Mouse (Mus musculus) CD4-positive helper T cell, adult 2 months (primary cell): ENCODE data around the gene 9230104L09Rik.

Source experiments
- DNase-seq: peaks from one replicate; pipeline ENCODE4 v3.0.0-alpha.2; 2012; ENCODE audit warnings: low read depth, missing footprints, low spot score

The 9230104L09Rik gene

DNA sequence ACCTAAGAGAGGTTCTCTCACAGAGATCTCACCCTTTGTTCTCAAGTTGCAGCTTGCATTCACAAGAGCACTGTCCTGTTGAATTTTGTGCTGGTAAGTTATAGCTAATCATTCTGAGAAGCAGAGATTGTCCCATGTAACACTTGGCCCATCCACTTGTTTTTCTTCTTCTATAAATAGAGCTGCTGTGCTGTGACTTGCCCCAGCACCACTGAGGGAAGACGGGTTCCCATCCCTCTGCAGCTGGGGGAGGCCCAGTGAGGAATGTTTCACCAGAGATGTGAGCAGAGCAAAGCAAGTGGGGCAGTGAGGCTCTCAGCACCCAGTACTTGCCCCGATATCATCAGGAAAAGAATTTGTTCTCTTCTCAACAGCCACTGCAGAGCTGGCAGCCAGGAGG is at the start of gene 9230104L09Rik:
TSS of gene 9230104L09Rik (minus strand) at position 73 of the 400 bp plus-strand sequence.
- no peak for DNase-seq

DNA sequence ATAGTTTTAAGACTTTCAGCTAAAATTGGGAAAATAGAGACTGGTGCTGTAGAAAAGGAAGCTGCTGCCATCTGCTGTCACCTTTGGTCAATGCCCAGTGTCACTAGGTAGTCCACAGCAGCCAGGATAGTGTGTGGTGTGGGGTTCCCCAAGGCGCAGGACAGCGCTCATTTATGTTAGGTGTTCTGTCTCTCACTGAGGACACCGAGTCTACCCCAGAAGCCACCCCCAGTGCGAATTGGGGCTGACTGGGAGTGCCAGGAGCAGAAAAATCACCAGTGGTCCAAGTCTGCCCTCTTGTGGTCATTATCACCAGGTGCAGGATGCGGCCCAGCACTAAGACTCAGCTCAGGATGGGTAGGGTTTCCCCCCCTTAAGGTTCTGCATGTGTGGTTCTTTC is 37.4 kb upstream of the 9230104L09Rik start:
- peak; percentile 35 for DNase-seq

DNA sequence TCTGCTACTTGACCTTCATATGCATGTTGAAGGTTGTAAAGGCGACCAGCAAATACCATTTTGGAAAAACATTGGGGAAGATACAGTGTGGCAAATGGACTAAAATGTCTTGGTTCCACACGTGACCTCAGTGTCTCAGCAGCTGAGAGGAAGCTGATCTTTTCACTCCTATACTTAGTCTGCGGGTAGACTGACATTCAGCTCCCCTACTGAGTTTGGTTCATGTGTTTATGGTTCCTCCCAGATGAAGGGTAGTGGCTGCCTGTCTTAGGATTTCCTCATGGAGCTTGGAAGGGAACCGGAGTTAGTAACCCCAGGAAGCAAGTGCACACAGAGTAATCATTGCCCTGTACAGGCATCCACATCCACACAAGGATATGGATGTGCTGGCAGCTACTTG is 35.5 kb upstream of the 9230104L09Rik start:
- DNase-seq: no peak

DNA sequence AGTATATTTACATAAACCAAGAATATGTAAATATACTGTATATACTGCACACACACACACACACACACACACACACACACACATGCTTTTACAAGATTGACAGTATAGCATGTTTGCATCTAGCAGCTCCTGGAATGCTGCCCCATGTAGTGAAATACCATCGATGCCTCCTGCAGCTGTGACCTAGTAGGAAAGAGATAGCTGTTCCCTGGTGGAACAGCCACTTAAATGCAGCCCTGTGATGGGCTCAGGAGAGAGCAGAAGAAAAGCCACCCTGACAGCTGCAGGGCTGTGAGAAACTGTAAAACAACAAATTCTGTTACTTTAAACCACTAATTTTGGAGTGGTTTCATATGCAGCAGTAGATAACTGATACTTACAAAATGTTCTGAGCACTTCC is 31.4 kb upstream of the 9230104L09Rik start:
- DNase-seq: no peak

DNA sequence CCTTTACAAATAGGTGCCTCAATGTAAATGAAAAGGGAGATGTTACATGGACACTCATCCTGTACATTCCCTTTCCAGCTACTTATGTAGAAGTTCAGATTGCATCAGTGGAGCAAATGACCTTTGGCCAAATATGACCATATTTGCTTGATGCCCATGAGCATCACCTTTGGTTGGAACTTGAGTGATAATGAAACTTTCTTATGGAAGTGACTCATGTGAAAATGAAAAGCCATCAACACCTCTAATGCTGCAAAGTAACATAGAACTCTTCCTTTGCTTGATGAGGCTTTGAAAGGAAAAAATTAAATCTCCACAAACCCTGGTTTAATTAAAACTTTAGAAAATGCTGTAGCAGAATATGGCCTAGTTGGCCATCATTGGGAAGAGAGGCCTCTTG is 28.3 kb upstream of the 9230104L09Rik start:
- no peak for DNase-seq

DNA sequence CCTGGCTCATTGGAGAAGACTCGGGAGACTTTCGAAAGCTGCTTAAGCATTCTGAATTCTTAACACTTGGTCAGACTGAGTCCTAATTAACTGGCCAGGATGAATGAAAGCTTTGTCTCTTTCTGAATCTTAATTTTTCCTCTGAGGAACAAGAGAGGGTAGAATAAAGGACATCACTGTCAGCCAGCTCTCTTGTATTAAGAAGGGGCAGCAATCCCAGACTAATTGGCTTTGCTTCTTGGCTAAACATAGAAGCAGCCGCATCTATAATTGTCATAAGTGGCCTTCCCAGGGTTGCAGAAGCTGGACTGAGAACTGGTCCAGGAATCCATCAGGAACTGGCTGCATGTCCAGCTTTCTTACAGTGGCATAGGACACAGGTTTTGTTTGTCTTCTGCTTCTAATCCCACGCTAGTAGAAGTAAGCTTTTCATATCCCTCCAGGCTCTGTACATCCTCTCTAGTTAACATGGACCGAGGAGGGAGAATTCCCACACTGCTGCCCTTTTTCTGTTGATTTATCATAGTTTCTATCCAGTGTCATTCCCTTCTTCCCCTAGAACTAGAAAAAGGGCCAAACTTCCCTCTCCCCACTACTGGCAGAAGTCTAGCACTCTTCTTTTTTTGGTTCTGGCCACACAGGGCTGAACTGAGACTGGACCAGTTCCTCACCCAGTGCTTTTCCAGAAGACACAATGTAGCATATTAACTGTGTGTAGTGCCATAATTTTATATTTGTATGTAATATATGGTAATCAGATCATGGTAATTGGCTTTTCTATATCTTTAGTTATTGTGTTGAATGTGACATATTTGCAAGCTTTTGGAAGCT is 25.4 kb upstream of the 9230104L09Rik start:
- no peak for DNase-seq

DNA sequence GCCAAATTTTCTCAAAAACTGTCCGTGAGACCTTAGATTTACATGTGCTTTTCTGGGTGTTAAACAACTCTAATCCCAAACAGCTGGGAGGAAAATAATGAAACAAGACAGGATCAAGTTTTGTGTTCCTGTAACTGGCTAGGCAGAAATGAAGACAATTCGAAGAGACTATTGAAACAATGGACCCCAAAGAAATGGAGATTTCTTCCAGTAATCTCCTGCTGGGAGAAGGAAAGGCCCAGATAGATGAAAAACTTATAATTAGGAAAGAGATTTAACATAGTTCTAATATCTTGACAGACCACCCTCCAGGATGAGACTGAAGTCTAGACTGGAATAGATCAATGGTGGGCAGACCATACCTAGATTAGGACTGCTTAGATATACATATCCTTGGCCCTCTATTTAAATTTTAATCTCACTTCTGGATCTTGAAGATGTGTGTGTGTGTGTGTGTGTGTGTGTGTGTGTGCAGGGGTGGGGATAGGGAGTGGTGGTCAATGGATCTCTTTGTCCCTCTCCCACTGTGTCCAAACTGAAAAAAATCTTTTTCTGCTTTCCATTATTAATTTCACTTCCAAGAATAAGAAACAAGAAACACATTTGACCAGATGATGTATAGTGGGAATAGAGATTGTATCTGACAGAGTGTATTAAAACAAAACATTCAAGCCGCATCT is 24.6 kb upstream of the 9230104L09Rik start:
- DNase-seq: no peak

DNA sequence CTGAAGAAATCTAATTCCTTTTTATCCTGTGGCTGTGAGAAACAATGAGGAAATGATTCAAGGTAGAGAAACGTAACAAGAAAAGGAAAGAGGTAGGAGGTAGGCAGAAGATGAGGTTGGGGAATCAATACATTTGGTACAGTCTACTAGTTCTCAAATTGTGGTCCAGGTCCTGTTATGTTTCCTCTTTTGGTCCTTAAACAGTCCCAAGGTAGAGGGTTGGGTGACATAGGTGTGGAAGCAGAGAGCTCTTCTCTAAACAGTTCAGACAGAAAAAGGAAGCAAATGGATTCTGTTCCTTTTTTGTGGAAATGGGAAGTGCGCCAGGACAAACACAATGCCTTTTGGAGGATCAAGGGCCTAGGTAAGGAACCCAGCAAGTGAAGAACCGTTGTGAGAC is 24.0 kb upstream of the 9230104L09Rik start:
- no peak for DNase-seq

DNA sequence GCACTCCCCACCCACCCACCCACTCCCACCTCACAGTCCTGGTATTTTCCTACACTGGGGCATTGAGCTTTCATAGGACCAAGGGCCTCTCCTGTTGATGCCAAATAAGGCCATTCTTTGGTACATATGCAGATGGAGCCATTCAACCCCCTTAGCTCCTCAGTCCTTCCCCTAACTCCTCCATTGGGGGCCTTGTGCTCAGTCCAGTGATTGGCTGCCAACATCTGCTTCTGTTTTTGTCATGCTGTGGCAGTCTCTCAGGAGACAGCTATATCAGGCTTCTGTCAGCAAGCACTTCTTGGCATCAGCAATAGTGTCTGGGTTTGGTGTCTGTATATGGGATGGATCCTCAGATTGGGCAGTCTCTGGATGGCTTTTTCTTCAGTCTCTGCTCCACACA is 19.9 kb upstream of the 9230104L09Rik start:
- DNase-seq: no peak

DNA sequence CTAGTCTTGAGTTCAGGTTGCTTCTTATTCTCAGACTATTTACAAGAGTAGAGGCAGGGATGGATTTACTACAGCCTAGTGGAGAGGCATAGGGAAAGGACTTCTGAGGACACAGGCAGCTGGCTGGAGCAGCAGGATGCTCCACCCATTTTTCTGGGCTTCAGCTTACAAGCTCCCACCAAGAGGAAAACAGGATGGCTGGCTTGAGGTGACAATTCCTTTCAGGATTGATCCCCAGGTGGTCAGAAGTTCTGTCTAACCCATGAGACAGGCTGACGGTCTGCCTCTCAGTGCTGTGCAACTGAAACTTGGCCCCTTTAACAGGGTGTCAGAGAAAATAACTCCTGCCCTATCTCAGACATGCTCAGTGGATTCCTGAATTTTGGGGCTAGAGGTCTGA is 14.4 kb upstream of the 9230104L09Rik start:
- DNase-seq: no peak

DNA sequence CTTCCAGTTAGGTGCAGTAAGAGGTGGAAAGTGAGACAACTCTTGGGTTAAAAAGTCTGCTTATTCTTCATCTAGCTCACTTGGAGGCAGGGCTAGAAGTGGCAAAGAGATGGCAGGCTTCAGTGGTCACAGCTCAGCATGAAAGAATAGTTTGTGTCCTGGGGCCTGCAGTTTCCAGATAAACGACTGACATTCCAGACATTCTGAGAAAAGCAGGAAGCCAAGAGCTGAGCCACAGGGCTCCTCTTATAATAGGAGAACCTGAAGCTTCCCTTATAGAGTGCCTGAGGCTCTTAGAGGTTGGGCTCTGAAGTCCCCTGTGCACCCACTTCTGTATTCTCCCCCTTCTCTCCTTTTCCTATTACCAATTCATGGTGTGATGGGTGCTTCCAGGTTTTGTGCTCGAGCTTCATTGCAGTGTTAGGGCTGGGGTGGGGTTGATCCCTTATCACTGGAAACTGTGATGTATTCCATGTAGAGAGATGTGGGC is 13.8 kb upstream of the 9230104L09Rik start:
- no peak for DNase-seq

DNA sequence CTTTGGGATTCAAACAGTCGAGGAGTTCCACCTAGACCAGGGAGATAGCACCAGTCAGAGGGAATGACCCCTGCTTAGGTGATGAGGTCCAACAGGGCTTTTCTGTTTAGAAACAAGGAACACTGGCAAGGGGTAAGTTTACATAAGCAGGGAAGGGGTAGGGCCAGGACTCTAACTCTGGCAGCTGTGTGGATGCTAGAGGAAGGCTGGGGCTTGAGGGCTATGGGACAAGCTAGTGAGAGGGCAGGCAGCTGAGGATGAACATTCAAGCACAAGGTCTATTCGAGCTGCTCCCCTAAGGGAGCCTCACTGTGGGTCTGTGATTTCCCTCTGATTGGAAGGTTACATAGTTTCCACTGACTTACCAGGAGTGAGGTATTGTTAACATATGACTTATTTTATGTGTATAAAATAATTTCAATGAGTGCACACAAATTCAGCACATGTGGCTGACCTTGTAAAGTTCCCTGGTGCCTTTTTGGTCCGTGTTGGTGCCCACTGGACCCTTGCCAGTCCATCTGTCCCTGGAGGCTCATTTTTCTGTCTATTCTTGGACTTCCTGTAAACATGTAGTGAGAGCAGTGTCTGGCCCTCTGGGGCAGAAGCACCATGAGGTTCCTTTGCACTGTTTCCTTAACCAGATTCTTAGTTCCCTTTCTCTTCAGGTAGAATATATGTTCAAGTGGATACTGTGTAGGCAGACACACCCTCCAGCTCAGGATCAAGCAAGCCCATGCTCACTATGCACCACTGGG is 12.4 kb upstream of the 9230104L09Rik start:
- no peak for DNase-seq

DNA sequence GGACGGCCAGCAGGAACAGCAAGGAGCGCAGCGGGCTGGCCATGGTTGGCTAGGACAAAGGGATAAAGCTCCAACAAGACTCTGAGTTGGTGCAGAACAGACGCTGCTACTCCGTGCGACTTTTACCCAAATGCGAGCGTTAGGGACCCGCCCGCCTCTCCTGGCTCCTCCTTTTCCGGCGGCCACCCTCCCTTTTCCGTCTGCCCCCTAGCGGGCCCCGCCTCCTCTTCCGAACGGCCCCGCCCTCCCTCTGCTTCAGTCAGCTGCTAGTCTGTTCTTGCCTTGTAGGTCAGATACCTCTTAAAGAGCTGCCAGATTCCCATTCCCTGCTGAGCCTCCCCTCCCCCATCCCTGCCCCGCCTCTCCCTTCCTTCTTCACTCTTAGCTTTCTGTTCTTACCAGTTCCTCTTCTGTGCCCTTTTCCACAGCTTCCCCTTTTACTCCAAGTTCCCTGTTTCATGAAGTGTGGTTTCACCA is 10.5 kb upstream of the 9230104L09Rik start, which contains the start of gene Cst3:
TSS of gene Cst3 (minus strand) at position 358 of the 477 bp plus-strand sequence.
- DNase-seq: peak; percentile 87

DNA sequence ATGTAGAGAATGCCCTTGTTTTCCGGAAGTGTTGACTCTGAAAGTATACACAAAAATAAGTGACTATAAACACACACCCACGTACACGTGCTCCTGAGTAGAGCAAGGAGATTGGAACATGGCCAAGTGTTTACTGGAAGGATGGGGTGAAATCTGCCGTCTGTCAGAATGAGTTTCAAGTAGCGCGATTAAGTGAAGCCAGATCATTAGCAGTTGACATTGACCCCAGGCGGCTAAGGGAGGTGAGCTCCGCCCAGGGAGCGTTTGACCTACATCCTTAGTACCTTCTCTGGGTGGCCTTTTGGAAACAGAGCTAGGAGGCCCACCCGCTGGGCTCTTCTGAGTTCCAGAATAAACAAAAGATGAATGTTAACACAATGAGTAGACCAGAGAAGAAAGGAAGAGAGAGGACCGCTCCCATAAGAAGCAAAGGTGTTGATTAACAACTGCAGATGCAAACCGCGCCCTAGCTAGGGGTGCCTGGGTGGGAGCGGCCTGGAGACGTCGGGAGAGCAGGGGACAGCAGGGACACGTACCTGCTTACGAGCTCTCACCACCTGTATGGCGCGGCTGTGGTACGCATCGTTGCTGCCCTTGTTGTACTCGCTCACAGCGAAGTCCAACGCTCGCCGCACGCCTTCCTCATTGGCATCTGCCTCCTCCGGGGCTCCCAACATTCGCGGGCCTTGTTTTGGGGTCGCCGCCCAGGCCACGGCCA is 9.9 kb upstream of the 9230104L09Rik start:
- DNase-seq: peak; percentile 24

DNA sequence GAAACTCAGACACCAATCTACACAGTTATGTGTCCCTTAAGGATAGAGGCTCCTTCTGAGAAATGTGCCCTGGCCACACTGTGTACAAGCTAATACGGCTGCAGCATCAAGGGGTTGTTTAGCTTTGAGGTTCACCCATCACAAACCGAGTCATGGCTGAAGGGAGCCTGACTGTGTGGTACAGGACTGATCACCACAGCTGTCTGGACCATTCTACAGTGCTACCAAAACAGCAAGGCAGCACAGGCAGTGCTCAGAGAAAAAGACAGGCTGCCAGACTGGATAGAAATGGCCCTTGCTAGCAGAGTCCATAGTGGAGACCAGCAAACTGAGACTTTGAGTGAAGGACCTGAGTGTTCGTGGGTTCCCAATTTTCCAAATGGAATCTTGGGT is 9.4 kb upstream of the 9230104L09Rik start:
- DNase-seq: no peak

DNA sequence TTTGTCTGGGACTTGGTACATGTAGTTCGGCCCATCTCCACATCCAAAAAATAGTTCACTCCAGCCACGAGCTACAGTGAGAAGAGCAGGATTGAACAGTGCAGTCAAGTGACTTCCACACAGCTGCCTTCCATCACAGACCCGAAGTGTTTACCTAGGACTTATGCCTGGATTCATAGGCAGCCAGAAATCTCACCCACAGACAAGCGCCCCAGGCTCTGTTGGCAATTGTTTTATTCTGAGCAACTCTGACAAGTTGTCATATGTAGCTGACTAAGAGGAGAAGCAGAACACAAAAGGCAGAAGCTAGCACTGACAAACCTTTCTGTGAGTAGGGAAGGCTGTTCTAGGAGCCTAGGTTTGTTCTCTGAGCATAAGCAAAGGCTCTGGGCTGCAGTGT is 8.0 kb upstream of the 9230104L09Rik start:
- no peak for DNase-seq

DNA sequence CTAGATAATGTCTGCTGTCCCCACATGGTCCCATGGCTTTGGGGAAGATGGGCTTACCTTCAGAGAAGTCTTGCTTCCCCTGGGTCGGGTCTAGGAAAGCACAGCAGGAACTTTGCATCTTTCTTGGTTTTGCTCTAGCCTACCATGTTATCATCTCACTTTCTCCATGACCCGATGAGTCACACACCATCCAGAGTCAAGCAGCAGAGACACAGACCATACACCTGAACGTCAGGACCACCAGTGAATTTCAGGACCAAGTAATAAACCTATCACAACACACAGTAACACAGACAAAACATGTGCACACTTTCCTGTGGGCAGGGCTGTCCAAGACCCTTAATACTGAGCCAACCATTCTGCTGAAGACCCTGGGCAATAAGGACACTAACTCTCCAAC is 5.7 kb upstream of the 9230104L09Rik start:
- no peak for DNase-seq

DNA sequence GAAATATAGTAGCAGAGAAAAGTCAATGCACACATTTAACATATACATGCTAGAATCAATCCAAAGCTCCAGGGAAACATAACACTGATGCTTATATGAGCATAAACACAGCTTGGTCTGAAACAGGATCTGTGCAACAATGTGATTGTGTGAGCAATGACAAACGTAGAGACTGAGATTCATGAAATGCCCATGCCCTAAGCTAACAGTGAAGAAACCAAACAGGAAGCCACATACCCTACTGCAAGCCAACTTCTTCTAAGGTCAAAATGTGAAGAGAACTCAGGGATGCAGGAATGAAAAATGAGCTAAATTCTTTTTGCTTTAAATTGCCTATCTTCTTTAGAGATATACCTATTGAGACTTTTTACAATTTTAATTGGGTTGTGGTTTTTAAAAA is 4.1 kb upstream of the 9230104L09Rik start:
- no peak for DNase-seq

DNA sequence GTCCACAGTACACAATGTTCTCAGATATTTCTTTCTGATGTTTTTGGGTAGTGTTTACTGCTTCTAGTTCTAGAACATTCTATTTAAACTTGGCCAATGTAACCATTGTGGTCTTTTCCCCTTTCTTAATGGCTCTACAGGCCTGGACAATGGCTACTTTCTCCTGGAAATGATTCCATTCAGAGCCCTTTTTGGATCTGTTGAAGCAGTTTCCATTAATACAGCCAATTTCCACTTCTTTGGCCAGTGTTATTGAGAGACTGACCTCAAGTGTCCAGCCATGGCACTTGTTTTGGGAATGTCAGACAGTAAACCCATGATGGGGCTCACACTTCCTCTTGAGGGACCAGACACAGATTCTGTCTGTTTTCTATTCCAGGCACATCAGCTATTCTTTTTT is 3.1 kb downstream of the 9230104L09Rik start:
- DNase-seq: no peak

DNA sequence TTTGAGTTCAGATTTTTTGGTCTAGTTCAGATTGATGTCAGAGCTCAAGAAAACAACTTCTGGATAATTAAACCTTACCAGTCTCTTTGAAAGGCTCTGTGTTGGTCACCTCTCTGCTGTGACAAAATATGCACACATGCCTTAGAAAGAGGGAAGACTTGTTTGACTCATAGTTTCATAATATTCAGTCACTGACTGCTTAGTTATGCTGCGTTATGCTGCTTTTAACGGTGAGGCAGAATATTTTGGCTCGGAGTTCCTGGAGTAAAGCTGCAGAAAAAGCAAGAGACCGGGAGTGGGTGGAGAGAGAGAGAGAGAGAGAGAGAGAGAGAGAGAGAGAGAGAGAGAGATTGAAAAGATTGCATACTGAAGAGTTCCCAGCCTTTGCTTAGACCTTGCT is 3.8 kb downstream of the 9230104L09Rik start:
- DNase-seq: no peak

DNA sequence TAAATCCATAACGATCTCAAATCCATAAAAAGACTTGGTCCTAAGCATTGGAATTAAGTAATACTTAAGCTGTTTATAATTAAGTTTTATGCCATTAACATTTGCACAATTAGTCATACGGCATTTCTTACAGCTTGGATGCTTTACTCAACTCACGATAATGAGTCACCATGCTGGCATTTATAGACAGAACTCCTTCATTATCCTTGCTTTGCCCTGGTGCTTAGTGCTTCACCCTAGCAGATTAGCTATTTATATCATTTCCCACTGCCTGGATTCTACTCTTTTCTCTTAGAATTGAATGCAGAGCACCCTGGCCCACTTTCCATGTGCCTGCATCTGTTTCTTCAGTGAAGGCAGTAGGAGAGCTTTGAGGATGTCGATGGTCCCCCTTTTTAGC is 7.3 kb downstream of the 9230104L09Rik start:
- no peak for DNase-seq
